Mouse (Mus musculus): ENCODE measurements around the gene Grid2. TPM values are rescaled to one million over a fixed set of nuclear protein-coding genes. Genes with fewer than 3 reads are reported as not detected.

Gene Grid2
- polyA plus RNA-seq, 1 experiment from 2014 or later: 1.3 TPM

DNA sequence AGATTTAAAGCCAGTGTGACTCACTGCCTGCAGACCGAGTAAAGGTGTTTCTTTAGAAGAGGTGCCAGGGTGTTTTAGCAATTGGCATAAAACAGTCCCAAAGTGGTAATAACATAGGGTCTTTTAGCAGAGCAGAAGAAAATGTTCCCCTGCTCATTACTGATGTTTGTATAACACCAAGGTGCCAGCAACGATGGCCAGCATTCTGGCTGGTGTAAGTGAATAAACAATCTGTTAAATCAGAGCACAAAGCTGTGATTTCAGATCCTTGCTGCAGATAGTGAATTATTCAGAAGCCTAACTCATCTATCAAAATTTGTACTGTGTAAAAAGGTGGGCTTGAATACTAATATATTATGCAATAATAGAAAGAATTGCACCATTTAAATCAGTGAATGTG, 353.9 kb downstream of the Grid2 start:
- Histone ChIP-seq H3K27me3 (no peaks in the 10 kb centered on the region), H3K36me3 (no peaks in the 10 kb centered on the region), H3K9me3 (no peaks in the 10 kb centered on the region)

DNA sequence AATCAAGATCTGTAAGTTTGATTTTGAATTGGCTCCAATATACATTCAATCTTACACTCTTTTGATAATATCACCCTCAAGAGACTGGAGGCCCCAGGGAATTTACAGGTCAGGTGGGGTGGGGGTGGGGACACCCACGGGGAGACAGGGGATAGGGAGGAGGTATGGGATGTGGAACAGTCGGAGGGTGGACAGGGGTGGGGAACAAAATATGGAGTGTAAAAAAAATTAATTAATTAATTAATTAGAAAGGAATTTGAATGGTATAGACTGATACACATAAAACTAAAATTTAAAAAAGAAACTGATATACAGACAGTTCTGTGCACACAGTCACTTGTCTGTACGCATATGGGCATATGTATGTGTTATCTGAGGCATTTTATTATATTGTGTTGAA, 380.3 kb downstream of the Grid2 start:
- no peaks in the 10 kb centered on the region for H3K4me1 ChIP-seq (replicated peaks)
- ATAC-seq (ENCODE audit: insufficient number of reproducible peaks, insufficient read depth, low FRiP score, low TSS enrichment, low read depth): no peak

More for the DNA sequence above, 353.9 kb downstream of the Grid2 start:
- Histone ChIP-seq H3K27ac (no peak overlapping the region), H3K4me2 (no peak overlapping the region), H3K4me3 (replicated peaks) (no peak overlapping the region), H3K4me1 (replicated peaks) (no peaks in the 10 kb centered on the region), H3K9ac (replicated peaks) (no peak overlapping the region)
- 42% methylated on average over 2 of the region's 2 CpGs for WGBS
- no peak for ATAC-seq (ENCODE audit: insufficient number of reproducible peaks, insufficient read depth, low FRiP score, low TSS enrichment, low read depth)

DNA sequence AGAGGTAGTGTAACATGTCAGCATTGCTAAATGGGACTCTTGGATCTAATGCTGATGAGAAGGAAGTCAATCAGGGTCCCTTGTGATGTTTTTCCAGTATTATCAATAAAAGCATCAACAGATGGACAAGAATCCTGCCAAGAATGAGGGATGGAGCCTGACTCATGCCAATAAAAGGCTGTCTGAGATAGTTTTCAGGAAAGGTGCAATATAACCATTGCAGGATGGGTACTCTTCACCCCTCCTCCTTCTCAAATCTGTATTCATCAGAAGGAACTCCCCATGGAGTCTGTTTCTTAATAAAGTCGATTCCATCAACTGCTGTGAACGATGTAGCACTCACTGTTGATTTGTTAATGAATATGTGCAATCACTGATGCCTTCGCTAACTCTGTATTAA, 403.7 kb downstream of the Grid2 start:
- no peak for ATAC-seq (ENCODE audit: insufficient number of reproducible peaks, insufficient read depth, low FRiP score, low TSS enrichment, low read depth)
- H3K27ac ChIP-seq: no peak overlapping the region
- no peaks in the 10 kb centered on the region for H3K36me3 ChIP-seq
- 85% methylated on average over 3 of the region's 3 CpGs for WGBS
- no peaks in the 10 kb centered on the region for H3K9me3 ChIP-seq
- no peak overlapping the region for H3K4me3 ChIP-seq (replicated peaks)
- H3K4me1 ChIP-seq (replicated peaks): no peaks in the 10 kb centered on the region
- no peak overlapping the region for H3K4me2 ChIP-seq
- no peak overlapping the region for H3K9ac ChIP-seq (replicated peaks)
- no peaks in the 10 kb centered on the region for H3K27me3 ChIP-seq

More for the DNA sequence above, 380.3 kb downstream of the Grid2 start:
- H3K9ac ChIP-seq (replicated peaks): no peak overlapping the region
- H3K36me3 ChIP-seq: no peaks in the 10 kb centered on the region
- H3K9me3 ChIP-seq: no peaks in the 10 kb centered on the region
- H3K27ac ChIP-seq: no peak overlapping the region
- WGBS: 84% methylated on average over 3 of the region's 3 CpGs
- H3K27me3 ChIP-seq: no peaks in the 10 kb centered on the region
- no peak overlapping the region for H3K4me3 ChIP-seq (replicated peaks)
- no peak overlapping the region for H3K4me2 ChIP-seq

DNA sequence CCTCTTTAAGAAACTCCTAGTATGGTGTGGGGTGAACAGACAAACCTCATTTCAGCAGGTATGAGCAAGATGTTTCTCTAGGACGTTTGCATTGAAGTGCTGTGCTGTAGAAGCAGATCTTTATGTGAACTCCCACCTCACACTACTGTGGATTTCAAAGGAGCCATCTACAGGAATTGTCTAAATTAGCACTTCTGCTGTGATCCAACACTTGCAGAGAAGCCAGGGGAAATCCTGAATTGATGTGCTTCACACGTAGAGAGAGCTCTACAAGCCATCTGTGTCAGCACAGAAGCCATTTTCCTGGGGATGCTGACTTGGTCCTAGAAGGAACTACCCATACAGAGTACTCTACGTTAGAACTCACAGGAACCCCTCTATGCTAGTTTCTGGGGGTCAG, 430.0 kb downstream of the Grid2 start:
- Histone ChIP-seq H3K27me3 (no peaks in the 10 kb centered on the region), H3K9ac (replicated peaks) (no peak overlapping the region), H3K9me3 (no peaks in the 10 kb centered on the region), H3K4me3 (replicated peaks) (no peak overlapping the region), H3K4me1 (replicated peaks) (no peaks in the 10 kb centered on the region), H3K36me3 (no peaks in the 10 kb centered on the region), H3K27ac (no peak overlapping the region), H3K4me2 (no peak overlapping the region)
- WGBS: 55% methylated on average over 3 of the region's 3 CpGs
- no peak for ATAC-seq (ENCODE audit: insufficient number of reproducible peaks, insufficient read depth, low FRiP score, low TSS enrichment, low read depth)

DNA sequence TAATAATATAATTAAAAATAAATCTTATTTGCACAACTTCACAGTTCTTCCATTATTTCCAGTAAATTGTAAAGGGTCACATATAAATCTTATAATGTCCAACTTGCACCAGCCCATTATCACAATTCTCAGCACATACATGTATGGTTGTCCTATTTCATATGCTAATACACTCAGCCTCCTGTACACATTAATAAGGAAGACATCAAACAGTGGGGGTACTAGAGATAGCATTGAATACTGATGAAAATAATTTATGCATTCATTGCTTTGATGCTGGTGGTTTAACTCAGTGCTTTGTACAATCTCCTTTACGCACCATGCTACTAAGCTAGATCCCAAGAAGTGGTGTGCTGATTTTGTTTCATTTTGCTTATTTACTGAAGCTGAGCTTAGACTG, 446.0 kb downstream of the Grid2 start:
- no peak overlapping the region for H3K4me2 ChIP-seq
- H3K27ac ChIP-seq: no peak overlapping the region
- H3K9me3 ChIP-seq: no peaks in the 10 kb centered on the region
- no peak for ATAC-seq (ENCODE audit: insufficient number of reproducible peaks, insufficient read depth, low FRiP score, low TSS enrichment, low read depth)
- no peaks in the 10 kb centered on the region for H3K36me3 ChIP-seq
- H3K4me1 ChIP-seq (replicated peaks): no peaks in the 10 kb centered on the region
- no peak overlapping the region for H3K9ac ChIP-seq (replicated peaks)
- H3K27me3 ChIP-seq: no peaks in the 10 kb centered on the region
- WGBS: 97% methylated on average over 1 of the region's 1 CpGs
- H3K4me3 ChIP-seq (replicated peaks): no peak overlapping the region

DNA sequence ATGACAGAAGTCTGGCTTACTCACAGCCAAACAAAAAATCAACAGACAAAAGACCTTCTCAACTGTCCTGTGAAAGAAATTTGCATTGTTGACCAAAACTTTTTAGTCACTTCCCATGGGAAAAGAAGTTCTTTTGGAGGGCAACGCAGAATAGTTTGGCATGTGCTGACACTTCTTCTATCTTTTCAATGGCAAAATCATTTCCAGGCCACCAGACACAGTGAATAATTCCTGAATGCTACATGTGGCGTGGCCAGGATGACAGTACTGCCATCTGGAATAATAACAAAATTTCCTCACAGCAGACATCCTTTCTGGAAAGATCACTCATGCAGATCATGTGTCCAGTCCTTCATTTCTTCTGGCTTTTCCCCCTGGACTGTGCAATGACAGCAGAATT, 478.1 kb downstream of the Grid2 start:
- Histone ChIP-seq H3K4me3 (replicated peaks) (no peak overlapping the region), H3K36me3 (no peaks in the 10 kb centered on the region), H3K27ac (no peak overlapping the region), H3K4me1 (replicated peaks) (no peaks in the 10 kb centered on the region), H3K4me2 (no peak overlapping the region), H3K9ac (replicated peaks) (no peak overlapping the region), H3K27me3 (no peaks in the 10 kb centered on the region), H3K9me3 (no peaks in the 10 kb centered on the region)
- WGBS: 80% methylated on average over 2 of the region's 2 CpGs
- ATAC-seq (ENCODE audit: insufficient number of reproducible peaks, insufficient read depth, low FRiP score, low TSS enrichment, low read depth): no peak

DNA sequence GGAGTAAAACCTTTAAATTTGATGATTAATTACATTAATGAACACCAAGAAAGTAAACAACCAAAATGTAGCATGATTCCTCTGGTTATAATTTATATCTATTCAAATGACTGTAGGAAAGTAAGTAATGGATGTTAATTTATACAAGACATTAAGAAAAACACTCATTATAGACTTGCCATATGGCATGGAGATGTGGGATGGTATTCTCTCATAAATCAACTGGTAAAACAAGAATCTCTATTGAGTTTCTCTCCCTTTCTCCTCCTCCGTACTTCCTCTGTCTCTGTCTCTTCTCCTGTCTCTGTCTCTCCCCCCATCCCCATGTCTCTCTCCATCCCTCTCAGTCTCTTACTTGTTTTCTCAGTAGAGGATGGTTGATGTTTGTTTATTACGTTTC, 506.9 kb downstream of the Grid2 start:
- 79% methylated on average over 2 of the region's 2 CpGs for WGBS
- H3K27ac ChIP-seq: no peak overlapping the region

DNA sequence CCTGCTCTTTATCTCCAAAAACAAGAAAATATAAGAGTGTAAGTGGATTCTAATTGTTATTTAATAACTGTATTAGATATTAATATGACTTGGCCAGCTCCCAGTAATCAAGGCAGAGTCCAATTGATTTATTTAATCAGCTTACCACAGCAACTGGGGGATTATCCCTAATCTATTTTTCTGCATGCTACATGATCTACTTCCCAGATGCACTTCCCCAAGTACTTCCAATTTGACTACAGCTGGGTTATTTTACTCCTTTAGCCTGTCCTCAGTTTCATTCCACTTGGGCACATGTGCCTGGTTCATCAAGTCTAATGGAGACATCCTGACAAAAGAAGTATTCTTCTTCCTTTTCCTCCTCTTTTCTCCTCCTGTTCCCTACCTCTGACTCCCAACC, 539.0 kb downstream of the Grid2 start:
- no peaks in the 10 kb centered on the region for H3K27me3 ChIP-seq
- H3K9me3 ChIP-seq: no peaks in the 10 kb centered on the region
- H3K27ac ChIP-seq: no peak overlapping the region
- H3K4me2 ChIP-seq: no peak overlapping the region
- no peak overlapping the region for H3K4me3 ChIP-seq (replicated peaks)
- no peak for ATAC-seq (ENCODE audit: insufficient number of reproducible peaks, insufficient read depth, low FRiP score, low TSS enrichment, low read depth)
- H3K9ac ChIP-seq (replicated peaks): no peak overlapping the region
- H3K4me1 ChIP-seq (replicated peaks): no peaks in the 10 kb centered on the region
- H3K36me3 ChIP-seq: no peaks in the 10 kb centered on the region

More for the DNA sequence above, 506.9 kb downstream of the Grid2 start:
- no peak overlapping the region for H3K4me3 ChIP-seq (replicated peaks)
- no peak overlapping the region for H3K4me2 ChIP-seq
- H3K27me3 ChIP-seq: no peaks in the 10 kb centered on the region
- ATAC-seq (ENCODE audit: insufficient number of reproducible peaks, insufficient read depth, low FRiP score, low TSS enrichment, low read depth): no peak
- H3K36me3 ChIP-seq: no peaks in the 10 kb centered on the region
- H3K9me3 ChIP-seq: no peaks in the 10 kb centered on the region
- no peak overlapping the region for H3K9ac ChIP-seq (replicated peaks)
- no peaks in the 10 kb centered on the region for H3K4me1 ChIP-seq (replicated peaks)

DNA sequence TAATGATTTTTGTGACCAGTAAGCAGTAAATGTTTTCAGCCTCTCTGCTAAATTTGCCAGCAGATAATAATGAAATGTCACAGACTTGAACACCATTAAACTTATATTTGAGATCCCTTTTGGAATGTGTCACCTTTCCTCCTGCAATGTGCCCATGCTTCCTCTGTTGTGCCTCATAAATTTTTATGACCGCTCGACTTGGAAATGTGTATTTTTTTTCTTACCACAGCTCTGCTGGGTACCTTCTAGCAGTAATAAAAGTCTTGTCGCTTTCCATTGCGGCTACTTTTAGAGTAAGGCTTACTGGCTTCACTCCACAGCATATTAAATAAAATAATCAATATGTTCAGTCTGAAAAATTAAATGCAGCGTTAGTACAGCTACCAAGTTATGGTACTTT, 564.6 kb downstream of the Grid2 start:
- ATAC-seq (ENCODE audit: insufficient number of reproducible peaks, insufficient read depth, low FRiP score, low TSS enrichment, low read depth): no peak
- 0 out of 2 replicates have a peak overlapping the region, but pooled peaks have one; percentile 1 for H3K4me2 ChIP-seq
- WGBS: 18% methylated on average over 5 of the region's 5 CpGs

DNA sequence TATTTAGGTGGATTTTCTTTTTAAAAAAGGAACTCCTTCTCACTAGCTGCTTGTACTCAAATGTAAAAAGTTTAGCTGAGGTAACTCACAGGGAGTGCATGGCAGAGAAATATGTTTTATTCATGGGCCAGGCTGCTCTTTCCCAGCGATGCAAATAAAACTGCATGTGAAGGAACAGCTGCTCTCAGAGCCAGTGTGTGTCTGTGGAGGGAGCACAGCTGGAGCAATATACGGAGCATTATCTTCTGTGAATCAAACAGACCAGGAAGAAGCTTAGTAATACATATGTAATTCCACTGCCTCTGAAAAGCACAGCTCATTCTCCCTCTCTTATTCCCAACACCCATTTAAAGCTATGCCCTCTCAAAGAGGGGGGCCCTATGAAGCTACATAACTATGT, 607.0 kb downstream of the Grid2 start:
- ATAC-seq (ENCODE audit: insufficient number of reproducible peaks, insufficient read depth, low FRiP score, low TSS enrichment, low read depth): no peak
- no peak overlapping the region for H3K27ac ChIP-seq
- WGBS: 36% methylated on average over 2 of the region's 2 CpGs
- no peaks in the 10 kb centered on the region for H3K9me3 ChIP-seq
- H3K4me2 ChIP-seq: no peak overlapping the region
- no peaks in the 10 kb centered on the region for H3K27me3 ChIP-seq
- no peaks in the 10 kb centered on the region for H3K36me3 ChIP-seq
- H3K9ac ChIP-seq (replicated peaks): no peak overlapping the region
- no peak overlapping the region for H3K4me3 ChIP-seq (replicated peaks)
- H3K4me1 ChIP-seq (replicated peaks): no peaks in the 10 kb centered on the region

More for the DNA sequence above, 564.6 kb downstream of the Grid2 start:
- peaks cover 13% of the 10 kb centered on the region for H3K4me1 ChIP-seq (replicated peaks)
- H3K27me3 ChIP-seq: no peaks in the 10 kb centered on the region
- H3K27ac ChIP-seq: no peak overlapping the region
- no peaks in the 10 kb centered on the region for H3K36me3 ChIP-seq
- H3K4me3 ChIP-seq (replicated peaks): no peak overlapping the region
- no peak overlapping the region for H3K9ac ChIP-seq (replicated peaks)
- H3K9me3 ChIP-seq: no peaks in the 10 kb centered on the region

DNA sequence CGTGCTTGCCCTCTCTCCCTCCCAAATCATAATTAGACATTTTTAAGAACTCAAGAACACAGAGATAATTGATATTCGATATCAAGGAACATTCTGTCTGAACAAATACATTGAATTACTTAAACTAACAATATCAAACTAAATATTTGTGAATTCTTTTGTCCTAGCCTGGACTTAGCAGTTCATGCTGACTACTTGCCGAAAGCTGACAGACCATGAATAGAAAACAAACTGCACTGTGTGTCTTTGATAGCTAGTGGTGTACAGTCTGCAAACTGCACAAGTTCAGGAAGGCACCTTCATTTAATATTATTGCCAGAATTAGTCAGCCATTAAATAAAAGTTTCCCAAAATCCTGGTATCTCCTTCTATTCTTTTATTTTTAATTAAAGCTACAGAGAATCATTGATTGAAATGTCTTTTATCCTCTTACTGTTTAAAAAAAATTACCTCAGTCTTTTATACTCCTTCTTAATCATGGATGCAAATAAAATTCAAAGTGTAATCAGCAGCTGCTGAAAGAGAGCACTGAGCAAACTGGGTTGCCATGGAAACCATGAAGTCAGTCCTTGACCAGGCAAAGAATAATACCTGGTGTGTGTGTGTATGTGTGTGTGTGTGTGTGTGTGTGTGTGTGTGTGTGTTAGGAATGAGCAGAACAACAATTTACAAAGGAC, 621.5 kb downstream of the Grid2 start:
- 89% methylated on average over 3 of the region's 3 CpGs for WGBS
- ATAC-seq (ENCODE audit: insufficient number of reproducible peaks, insufficient read depth, low FRiP score, low TSS enrichment, low read depth): no peak
- H3K4me2 ChIP-seq: no peak overlapping the region

DNA sequence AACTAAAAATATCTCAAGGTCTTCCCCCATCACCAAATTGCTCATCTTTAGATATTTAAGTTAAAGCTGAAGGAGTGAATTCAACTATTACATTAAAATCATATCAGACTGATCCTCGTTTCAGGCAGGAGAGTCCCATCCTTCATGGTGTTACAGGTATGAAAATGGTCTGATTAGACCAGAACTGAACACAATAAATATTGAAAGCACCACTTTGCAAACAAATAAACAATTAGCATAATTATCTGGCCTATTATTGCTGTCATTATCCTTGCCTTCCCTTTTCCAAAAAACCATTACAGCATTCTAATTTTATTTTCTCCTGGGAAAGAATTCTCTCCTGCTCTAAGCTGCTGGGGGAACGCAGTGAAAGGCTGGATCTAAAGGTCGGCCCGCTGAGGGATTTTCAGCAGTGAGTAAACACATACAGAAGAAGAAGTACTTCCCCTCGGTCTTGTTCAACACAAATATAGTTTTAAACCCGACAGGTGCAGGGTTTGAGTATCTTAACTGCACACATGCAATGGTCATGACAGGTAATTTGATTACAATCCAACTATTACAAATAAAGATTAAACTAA, 622.2 kb downstream of the Grid2 start:
- ATAC-seq (ENCODE audit: insufficient number of reproducible peaks, insufficient read depth, low FRiP score, low TSS enrichment, low read depth): no peak

More for the DNA sequence above, 621.5 kb downstream of the Grid2 start:
- no peaks in the 10 kb centered on the region for H3K9me3 ChIP-seq
- no peaks in the 10 kb centered on the region for H3K36me3 ChIP-seq
- H3K4me3 ChIP-seq (replicated peaks): no peak overlapping the region
- no peaks in the 10 kb centered on the region for H3K27me3 ChIP-seq
- no peaks in the 10 kb centered on the region for H3K4me1 ChIP-seq (replicated peaks)
- H3K27ac ChIP-seq: no peak overlapping the region
- H3K9ac ChIP-seq (replicated peaks): no peak overlapping the region

More for the DNA sequence above, 622.2 kb downstream of the Grid2 start:
- Histone ChIP-seq H3K27ac (no peak overlapping the region), H3K9ac (replicated peaks) (no peak overlapping the region), H3K4me3 (replicated peaks) (no peak overlapping the region), H3K36me3 (no peaks in the 10 kb centered on the region), H3K9me3 (no peaks in the 10 kb centered on the region), H3K4me2 (no peak overlapping the region), H3K27me3 (no peaks in the 10 kb centered on the region), H3K4me1 (replicated peaks) (no peaks in the 10 kb centered on the region)
- 78% methylated on average over 6 of the region's 6 CpGs for WGBS
